Mouse (Mus musculus): ENCODE data around the gene Ceacam9.

DNA sequence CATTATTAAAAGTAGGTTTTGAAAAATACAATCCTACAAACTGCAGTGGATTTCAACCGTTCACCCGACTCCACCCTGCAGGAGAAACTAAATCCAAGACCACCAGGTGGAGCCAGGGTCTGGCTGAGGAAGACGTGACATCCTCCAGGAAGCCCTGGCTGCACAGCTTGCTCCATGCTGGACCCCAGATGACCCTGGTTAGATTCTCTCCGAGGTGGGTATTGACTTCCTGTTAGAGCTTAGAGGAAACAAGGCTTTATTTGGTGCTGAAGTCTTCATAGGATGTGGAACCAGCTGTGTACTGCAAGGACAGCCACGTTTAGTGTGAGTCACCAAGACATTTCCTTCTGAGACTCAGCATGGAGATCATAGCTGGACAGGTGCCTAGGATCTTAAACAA lies 32.5 kb upstream of the Ceacam9 start:
- TF ChIP-seq EP300 (IDR thresholded peaks at IDR 0.05; ENCODE audit: low read depth): no peak
- TF ChIP-seq CTCF (IDR thresholded peaks at IDR 0.05; ENCODE audit: low read depth): peak; percentile 25

All from heart, postnatal 0 days (tissue).